Mouse (Mus musculus): ENCODE results near the gene Plekhg1.

Plekhg1 gene

DNA sequence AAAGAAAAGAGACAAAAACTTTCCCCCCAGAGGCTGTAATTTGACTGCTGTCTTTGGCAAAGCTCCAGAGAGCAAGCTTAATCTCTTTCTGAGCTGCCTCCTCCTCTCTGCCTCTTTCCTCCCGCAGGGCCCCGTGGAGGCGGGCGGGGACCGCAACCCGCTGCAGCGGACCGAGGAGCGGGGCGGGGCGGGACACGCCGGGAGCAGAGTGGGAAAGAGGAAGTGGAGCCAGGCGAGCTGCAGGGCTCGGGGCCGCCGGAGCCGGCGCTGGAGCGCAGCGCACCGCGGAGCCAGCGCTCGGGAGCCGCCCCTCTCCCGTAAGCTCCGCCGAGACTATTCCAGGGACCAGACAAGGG lies at the start of gene Plekhg1:
Gene Plekhg1 (plus strand): TSS at position 217 of the 356 bp plus-strand sequence.
- DNase-seq (ENCODE audit: low spot score in 2 of 2): peak; percentile 27 to 43

DNA sequence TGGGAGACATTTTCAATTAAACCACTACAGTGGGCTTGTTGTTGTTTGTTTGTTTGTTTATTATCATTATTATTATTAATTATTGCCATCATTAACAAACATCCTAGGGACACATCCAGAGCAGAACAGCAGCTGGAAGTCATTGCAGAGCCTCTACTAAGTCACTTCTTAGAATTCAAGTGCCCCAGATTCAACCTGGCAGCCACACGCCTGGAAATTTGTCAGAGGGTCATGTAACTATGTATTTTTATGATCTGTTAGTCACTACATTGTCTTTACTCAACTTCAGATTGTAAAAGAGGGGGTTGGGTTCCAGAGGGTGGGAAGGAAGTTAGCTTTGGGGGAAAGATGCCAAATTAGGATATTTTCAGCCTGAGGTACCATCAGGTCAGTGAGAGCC lies 47.4 kb upstream of the Plekhg1 start:
- DNase-seq (ENCODE audit: low spot score in 2 of 2): no peak

DNA sequence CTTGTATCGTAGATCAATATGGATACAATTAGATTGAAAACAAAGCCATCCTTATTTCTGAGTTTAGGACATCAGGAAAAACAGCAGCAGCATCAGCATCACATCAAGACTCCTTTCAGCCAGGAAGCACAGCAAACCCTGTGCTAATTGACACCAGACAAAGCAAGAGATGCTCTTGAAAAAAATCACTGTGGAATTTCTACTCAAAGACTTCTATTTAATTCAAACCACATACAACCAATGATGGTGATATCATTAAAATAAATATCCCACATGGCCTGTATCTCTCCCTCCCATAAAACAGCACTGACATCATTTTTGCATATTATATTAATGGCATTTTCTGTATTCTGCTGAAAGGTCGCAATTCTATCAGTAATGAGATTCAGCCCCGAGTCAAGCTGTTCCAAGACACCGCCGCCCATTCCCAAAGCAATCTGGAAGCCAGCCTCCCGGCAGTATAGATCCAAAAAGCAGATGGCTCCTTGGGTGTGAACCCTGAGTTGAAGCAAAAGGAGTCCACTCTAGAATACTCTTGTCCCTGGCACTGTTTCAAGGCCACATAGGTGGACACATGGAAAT lies 46.4 kb upstream of the Plekhg1 start:
- DNase-seq (ENCODE audit: low spot score in 2 of 2): no peak

DNA sequence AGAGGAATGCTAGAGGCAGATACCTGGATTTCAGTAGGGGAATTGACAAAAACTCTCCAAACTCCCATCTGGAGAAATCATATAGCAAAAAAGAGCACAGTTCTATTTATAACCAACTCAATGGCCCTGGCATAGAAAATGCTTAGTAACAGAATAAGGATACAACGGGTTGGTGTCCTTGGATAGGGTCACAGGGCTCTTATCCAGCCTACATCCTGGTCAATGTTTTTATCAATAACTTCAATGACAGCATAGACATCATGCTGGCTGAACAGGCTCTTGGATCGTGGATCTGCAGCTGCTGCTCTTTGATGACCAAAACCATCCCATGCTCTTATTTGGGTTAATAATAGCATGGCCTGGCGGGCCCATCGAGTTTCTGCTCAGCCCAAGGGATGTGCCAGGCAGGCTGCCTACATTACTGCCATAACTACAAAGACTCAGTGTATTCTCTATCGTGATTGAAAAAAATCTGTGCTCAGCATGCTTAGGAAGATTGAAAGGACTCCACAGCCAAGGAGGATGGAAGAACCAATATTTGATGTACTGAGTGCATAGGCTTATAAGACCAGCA lies 44.7 kb upstream of the Plekhg1 start:
- no peak for DNase-seq (ENCODE audit: low spot score in 2 of 2)

DNA sequence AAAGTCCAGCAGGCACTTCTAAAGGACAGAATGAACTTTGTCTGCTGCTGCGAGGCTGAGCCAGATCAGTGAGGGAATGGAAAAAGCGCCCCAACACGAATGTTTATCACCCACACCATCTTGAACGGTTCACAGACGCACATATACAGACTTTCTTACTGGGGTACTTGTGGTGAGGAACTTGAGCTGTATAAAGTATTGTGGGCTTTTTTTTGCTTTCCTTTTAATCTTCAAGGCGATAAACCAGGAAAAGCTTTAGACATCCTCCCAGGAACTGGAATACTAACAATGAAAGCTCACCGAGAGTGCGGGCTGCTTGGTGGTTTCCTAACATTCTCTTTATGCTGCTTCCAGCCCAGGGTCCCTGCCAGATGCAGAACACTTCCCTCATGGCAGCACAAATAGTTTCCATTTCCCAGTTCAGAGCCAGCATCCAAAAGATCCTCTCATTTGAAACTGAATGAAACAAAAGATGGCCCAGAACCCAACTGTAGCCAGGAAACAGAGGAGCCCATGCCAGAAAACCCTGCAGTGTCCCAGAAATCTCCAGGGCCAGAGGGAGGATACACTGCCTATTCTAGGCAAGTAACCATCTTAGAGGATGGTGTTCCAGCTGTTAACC lies 43.3 kb upstream of the Plekhg1 start:
- peak in 1 of 2 experiments; percentile 15 for DNase-seq (ENCODE audit: low spot score in 2 of 2)

DNA sequence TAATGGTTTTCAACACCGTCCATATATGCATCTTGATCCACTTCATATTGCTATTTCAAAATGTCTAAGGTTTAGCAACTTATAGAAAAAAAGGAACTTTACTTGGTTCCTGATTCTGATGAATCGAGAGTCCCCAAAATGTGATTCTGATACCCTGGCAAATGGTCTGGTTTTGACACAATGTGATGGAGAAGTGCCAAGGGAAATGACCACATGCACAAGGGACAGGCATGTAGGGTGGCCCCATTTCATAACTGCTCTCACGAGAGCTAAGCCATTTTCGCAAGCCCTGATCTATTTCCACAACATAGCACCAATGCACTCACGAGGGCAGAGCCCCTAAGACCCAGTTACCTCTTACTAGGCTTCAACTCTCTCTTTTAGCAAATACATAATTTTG lies 42.7 kb upstream of the Plekhg1 start:
- DNase-seq (ENCODE audit: low spot score in 2 of 2): no peak

DNA sequence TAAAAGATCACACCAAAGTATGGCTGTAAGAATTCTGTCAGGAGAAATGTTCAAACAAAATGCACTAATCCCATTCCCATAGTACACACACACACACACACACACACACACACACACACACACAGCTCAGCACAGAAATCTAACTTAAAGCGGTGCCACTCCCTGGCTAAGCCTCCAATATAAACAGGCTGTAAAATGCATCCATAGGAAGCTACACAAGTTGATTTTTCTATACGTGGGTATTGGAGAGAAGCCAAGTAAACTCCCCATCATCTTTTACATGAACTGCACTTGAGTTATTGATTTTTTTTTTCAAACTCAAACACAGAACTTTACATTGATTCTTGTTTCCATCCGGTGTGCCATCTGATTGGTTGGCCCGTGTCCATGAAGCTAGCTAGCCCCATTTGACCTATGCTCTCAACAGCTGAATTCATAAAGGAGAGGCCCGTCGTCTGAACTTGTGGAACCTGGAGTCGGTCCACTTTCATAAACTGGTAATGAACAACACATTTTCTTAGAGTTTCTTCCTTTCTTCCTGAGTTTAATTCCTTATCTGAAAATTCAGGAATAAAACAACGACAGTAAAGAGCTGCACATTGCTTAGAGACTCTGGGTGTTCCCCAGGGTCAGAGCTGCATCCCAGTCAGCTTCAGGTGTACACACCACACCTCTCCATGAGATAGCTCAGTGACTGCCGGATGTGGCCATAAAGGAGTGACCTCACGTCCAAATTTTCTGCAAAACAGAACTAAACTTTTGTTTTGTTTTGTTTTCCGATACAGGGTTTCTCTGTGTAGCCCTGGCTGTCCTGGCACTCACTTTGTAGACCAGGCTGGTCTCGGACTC lies 39.7 kb upstream of the Plekhg1 start:
- DNase-seq (ENCODE audit: low spot score in 2 of 2): no peak

DNA sequence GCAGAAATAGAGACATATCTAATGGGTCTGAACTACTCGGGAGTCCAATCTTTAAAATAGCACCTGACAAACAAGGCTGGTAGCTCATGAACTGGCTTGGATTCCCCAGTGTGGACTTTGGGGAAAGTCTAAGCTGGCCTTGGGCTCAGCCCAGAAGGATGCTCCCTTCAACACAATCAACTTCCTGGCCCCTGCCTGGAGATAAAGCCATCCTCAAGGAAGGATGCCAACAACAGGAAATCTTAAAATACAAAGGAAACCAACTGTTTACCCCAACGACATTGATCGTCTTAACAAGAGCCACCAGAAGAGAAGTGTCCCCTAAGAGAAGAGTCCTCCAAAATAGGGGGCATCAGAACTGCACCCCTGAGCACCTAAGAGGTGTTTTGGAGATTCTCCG lies 38.3 kb upstream of the Plekhg1 start:
- no peak for DNase-seq (ENCODE audit: low spot score in 2 of 2)

DNA sequence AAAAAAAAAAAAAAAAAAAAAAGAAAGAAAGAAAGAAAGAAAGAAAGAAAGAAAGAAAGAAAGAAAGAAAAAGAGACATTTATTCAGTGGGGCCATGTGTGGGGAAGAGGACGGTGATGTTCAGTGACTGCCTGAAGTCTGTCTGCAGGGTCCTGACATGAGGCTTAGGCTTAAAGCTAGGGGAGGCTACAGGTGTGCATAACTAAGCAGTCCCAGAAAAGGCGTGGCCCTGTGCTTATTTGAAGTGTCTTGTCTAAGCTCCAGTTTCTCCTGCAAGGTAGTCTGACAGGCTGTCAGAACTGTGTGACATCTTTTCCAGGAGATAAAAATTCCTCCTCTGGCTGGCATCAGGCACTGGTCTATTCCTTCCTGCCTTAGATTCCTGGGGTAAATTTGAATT lies 37.6 kb upstream of the Plekhg1 start:
- no peak for DNase-seq (ENCODE audit: low spot score in 2 of 2)

DNA sequence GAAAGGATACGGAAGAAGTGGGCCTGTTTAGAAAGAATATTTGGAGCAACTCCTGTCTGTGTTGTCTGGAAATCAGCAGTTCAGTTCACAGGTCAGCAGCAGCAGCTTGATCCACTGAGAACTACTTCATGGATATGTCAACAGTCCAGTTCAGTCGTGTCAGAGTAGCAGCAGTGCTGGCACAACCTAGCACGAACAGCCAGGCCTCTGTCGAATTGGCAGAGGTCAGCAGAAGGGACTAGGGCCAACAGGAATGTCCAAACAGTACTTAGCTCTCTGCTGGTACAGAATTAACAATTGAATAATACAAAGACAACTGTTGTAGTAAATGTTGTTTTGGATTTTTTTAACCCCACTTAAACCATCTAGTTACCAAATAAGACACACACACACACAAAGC lies 33.9 kb upstream of the Plekhg1 start:
- DNase-seq (ENCODE audit: low spot score in 2 of 2): no peak

DNA sequence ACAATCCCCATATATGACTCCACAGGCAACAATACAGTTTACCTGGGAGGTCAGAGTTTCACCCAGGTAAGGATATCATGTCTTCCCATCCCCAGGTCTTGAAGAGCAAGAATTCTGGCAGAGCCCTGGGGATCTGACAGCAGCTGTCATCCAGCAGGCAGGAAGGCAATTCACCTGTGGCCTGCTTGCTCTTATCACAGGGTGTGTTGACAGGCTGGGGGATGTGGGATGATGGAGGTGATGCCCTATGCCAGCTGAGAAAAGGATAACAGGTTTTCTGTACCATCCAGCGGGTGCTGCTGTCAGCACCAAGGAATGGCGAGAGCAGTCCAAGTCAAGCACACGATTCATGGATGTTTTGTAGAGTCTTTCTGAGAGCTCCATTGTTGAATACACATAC lies 30.1 kb upstream of the Plekhg1 start:
- no peak for DNase-seq (ENCODE audit: low spot score in 2 of 2)

DNA sequence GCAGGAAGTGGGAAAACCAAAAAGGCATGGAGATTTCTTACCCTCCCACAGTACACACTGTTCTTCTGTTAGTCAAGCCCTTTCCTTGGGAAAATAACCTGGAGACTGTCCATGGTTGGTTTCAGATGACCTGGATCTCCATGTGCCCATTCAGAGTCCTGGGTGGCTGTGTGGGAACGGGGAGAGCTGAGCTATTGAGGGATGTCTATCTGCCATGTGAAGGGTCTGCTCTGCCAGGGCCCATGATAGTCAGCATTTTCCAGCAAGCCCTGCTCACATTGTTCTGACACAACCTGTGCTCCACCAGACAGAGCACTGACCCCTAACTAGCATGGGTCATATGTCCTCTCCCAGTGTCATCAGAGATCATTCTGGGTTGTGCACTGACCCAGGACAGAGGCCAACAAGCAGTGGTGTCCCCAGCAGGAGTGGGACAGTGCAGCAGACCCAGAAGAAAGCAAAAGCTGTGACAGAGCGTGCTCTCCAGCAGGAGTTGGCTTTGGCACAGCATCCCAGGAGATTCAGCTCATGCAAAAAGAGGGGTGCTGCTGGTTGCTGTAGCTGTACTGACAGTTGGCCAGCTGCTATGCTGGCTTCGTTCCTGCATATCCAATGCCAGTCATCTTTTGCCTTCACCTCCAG lies 24.7 kb upstream of the Plekhg1 start:
- DNase-seq (ENCODE audit: low spot score in 2 of 2): no peak

DNA sequence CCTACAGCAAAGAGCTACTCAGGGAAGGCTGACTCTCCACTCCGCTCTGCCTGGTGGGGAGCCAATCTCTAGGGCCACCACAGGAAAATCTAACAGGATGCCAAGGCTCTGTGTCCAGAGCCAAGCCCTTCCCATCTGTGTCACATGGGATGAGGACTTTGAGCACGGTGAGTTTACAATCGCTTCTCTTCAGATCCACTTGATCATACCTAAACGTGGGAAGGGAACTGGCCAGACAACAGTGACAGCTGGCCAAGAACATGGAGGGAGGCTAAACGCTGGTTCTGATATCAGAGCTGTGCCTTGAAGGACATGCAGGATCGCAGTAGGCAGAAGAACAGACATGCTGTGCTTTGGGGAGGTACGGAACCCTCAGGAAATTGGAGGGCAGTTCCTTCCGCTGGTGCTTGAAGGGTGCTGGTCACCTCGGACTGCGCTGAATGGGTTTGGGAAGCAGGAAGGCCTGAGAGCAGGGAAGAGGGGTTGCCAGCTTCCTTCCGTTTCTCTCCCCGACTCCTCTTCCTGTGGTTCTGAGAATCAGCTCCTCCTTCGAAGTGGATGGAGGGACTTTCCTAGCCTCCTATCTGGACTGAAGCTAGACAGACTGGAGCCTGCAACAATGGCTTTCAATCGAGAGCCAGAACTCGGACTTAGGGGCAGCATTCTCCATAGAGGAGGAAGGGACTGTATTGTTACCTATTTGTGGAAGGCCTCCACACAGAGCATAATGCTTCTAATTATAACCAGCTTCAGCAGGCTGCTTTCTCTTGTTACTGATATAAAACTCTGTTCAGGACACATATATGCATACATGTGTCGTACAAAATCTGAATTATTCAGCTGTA lies 21.9 kb upstream of the Plekhg1 start:
- peak in 1 of 2 experiments; percentile 12 for DNase-seq (ENCODE audit: low spot score in 2 of 2)

DNA sequence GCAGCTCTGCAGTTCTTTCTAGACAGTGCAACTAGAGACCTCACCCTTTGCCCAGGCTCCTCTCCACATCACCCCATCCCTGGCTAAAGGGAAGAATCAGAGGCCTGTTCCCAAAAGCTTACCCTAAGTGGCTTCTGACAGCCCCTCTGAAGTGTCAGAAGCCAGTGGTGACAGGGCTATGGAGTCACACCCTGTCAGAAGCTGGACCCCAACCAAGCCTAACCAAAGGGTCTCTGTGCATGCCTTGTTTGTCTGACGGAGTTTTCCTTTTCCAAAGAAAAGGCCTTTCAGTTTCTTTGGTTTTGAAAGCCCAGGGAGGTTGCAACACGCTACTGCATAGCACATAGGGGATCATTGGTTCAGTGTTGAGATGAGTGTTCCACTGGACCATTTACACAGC lies 19.9 kb upstream of the Plekhg1 start:
- no peak for DNase-seq (ENCODE audit: low spot score in 2 of 2)

DNA sequence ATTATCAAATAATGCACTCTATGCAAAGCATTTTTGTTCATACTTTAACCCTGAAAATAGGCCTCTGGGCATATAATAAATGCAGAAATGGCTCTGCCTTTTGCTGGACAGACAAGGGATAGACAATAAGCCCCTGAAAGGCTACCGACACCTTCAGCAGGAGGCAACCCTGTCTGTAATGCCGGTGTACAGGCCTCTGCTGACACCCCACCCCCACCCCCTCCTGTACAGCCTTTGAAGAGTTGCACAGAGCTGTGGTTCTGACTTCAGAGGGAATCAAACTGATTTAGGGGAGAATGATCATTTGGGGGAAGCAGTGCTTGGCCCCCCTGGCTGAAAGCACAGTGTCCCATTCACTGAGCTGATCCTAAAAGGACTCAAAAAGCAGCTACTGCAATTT lies 17.8 kb upstream of the Plekhg1 start:
- DNase-seq (ENCODE audit: low spot score in 2 of 2): no peak

DNA sequence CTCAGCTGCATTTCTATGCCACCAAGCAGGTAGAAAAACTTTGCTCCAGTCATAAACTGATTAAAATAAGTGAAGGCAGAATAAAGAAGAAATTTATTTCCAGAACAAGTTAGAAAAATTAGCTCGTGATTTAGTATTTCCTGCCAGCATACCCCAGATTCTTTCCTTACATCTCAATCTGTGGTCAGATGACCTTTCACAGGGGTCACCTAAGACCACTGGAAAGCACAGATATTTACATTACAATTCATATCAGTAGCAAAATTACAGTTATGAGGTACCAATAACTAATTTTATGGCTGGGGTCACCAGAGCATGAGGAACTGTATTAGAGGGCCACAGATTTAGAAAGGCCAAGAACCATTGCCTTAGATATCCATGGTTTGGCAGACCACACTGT lies 15.5 kb upstream of the Plekhg1 start:
- DNase-seq (ENCODE audit: low spot score in 2 of 2): no peak

DNA sequence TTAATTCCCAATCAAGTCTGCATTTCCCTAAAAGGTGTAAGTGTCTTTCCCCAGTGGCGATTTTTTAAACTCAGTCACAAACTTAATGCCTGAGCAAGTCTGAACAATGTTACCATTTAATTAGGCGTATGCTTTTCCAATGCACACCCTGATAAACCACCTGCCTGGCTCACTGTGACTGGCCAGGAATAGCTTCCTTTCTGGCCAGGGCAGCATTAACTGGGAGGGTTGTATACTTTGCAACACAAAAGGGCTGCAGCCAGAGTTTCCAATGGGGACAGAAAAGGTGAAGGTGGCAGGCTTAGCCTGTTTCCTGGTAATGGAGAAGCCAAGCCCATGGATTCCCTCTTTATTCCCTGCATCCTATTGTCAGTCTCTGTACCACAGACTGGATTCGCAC lies 10.5 kb upstream of the Plekhg1 start:
- no peak for DNase-seq (ENCODE audit: low spot score in 2 of 2)

DNA sequence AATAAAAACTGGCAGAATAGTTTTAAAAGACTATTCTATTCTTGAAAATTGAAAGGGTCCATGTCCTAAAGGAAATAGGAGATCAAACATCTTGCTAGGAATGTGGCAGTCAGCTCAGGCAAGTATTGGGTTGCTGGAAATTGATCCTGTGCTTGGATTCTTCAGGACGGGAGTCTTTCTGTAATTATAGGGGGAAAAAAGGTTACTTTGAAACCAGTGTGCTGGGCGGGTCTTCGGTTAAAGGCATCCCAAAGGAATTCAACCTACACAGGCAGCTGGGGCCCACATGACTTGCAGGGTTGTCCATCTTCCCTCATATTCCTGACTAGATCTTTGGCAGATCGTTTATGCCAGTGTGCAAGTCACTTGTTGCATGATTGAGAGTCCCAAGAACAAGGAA lies 9.8 kb upstream of the Plekhg1 start:
- DNase-seq (ENCODE audit: low spot score in 2 of 2): no peak

DNA sequence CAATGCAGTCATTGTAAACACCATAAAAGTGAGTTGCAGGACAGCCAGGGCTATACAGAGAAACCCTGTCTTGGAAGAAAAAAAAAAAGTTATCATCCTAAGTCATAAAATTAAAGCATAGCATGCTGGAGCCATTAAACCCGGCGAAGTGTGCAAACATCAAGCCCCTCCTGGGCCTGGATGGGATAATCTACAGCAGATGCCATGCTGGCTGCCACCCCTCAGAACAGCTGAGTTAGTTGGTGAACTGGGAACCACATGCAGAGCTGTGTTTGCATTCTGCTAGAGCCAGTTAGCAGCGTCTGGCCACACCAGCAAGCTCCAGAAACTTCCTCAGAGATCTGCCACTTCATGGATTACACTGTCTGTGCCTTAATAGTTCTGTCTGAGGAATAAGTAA lies 3.1 kb upstream of the Plekhg1 start:
- no peak for DNase-seq (ENCODE audit: low spot score in 2 of 2)

DNA sequence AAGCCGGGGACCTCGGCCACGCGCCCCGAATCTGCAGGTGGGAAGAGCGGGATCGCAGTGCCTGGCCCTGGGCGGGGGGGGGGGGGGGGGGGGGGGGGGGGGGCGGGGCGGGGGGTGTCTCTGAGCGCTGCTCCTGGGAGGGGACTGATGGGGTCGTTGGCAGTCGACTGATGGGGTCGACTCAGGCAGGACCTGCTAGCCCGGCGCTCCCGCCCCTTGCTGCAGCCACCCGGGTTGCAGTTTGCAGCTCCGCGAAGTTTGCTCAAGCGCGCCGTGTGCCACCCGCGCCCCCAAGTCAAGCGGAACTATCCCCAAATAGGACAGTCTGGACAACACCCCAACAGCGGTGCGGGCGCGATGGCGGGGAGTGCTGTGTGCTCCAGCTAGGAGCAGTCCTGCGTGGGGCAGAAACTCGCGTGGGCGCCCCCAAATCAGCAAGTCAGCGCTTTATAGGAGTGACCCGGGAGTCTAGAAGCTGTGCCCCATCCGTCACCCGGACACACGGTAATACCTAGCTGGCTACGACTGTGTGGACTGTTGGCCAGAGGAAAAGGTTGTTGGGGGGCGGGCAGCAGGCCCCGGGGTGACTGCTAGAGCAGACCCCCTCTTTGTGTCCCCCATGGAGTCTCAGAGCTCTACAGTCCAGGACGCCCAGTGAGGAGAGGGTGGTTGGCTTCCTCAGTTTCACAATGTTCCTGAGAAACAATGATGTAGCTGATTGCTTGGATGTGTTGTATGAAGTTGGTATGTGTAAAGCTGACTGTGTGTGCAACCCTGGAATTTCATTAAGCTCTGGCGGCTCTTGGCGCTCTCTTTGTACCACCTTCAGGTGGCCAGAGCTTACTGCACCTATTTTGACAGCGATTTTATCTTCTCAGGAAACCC lies 582 bp downstream of the Plekhg1 start:
- peak in 1 of 2 experiments; percentile 7 for DNase-seq (ENCODE audit: low spot score in 2 of 2)

All from frontal cortex, postnatal 25 days (tissue).